Mouse (Mus musculus) MEL (cell line): ENCODE measurements around the gene Pacs1.

Experiments used
- CHD2 ChIP-seq: IDR thresholded peaks from 2 replicates; pipeline ENCODE4 v1.6.1; 2011; ENCODE audit warnings: low read length, improper control_type of control experiment
- CTCF ChIP-seq, 3 experiments: IDR thresholded peaks in 2 of 3; conservative IDR thresholded peaks in 1 of 3; 2 replicates each; pipeline ENCODE4 v1.5.1; 2011 to 2012; ENCODE audit warnings: low read length in 3 of 3, low read depth in 2 of 3, mild to moderate bottlenecking in 2 of 3, improper control_type of control experiment in 1 of 3, inconsistent platforms in 1 of 3, mixed read lengths in 1 of 3, moderate library complexity in 1 of 3; ENCODE audit not compliant: control insufficient read depth in 1 of 3, insufficient read depth in 1 of 3, poor library complexity in 1 of 3, severe bottlenecking in 1 of 3
- EP300 ChIP-seq, 2 experiments: IDR thresholded peaks; 2 replicates each; pipeline ENCODE4 v1.6.1; 2011; ENCODE audit warnings: improper control_type of control experiment in 2 of 2, low read length in 2 of 2, low read depth in 1 of 2, mild to moderate bottlenecking in 1 of 2
- GATA1 ChIP-seq: IDR thresholded peaks from 2 replicates; pipeline ENCODE4 v1.6.1; 2011; ENCODE audit warnings: low read depth, low read length, improper control_type of control experiment
- MAX ChIP-seq: IDR thresholded peaks from 2 replicates; pipeline ENCODE4 v1.6.1; 2011; ENCODE audit warnings: low read length, improper control_type of control experiment
- MXI1 ChIP-seq: IDR thresholded peaks from 2 replicates; pipeline ENCODE4 v1.6.1; 2011; ENCODE audit warnings: mild to moderate bottlenecking, low read depth, low read length, improper control_type of control experiment
- NRF1 ChIP-seq: IDR thresholded peaks from 2 replicates; pipeline ENCODE4 v1.6.1; 2014; ENCODE audit warnings: low read depth, mild to moderate bottlenecking, inconsistent platforms, low read length, improper control_type of control experiment, moderate library complexity; ENCODE audit not compliant: poor library complexity, insufficient read depth, severe bottlenecking
- POLR2A ChIP-seq, 2 experiments: IDR thresholded peaks; 2 replicates each; pipeline ENCODE4 v1.6.1; 2011 to 2012; ENCODE audit warnings: low read length in 2 of 2, mild to moderate bottlenecking in 2 of 2, control low read depth in 1 of 2, improper control_type of control experiment in 1 of 2, low read depth in 1 of 2, moderate library complexity in 1 of 2; ENCODE audit not compliant: control insufficient read depth in 1 of 2, insufficient read depth in 1 of 2, poor library complexity in 1 of 2
- RCOR1 ChIP-seq: IDR thresholded peaks from 2 replicates; pipeline ENCODE4 v1.6.1; 2012; ENCODE audit warnings: low read depth, mild to moderate bottlenecking, inconsistent platforms, low read length, improper control_type of control experiment
- ZNF384 ChIP-seq: IDR thresholded peaks from 2 replicates; pipeline ENCODE4 v1.6.1; 2012; ENCODE audit warnings: low read depth, mild to moderate bottlenecking, inconsistent platforms, low read length, improper control_type of control experiment

- TF ChIP-seq POLR2A (IDR thresholded peaks at IDR 0.05; ENCODE audit: control insufficient read depth in 1 of 2, insufficient read depth in 1 of 2, low read depth in 1 of 2, low read length in 2 of 2, poor library complexity in 1 of 2) (no peak), CTCF (IDR thresholded peaks at IDR 0.05 in 2 of 3, conservative IDR thresholded peaks at IDR 0.05 in 1 of 3; ENCODE audit: control insufficient read depth in 1 of 3, insufficient read depth in 1 of 3, low read depth in 2 of 3, low read length in 3 of 3, poor library complexity in 1 of 3, severe bottlenecking in 1 of 3) (peak; percentile 39 to 58 (median 44)), NRF1 (no peak), EP300 (IDR thresholded peaks at IDR 0.05; ENCODE audit: low read depth in 1 of 2, low read length in 2 of 2) (no peak), CHD2 (no peak), MAX (no peak), GATA1 (no peak), MXI1 (no peak), RCOR1 (no peak), ZNF384 (no peak)
Measured at GRCm38 (mm10) chr19:5129770-5130169, 143.1 kb downstream of the Pacs1 start.
